Mouse (Mus musculus) CH12.LX (cell line): ENCODE results near the gene Fam166a. TPM values are rescaled to one million over a fixed set of nuclear protein-coding genes. Genes with fewer than 3 reads are reported as not detected.

ENCODE experiments used
- DNase-seq: peaks from one replicate; pipeline ENCODE4 v3.0.0-alpha.2; 2013; ENCODE audit errors: extremely low read depth
- H3K27ac ChIP-seq: 2 replicates; pipeline ENCODE4 v1.5.1; 2012; ENCODE audit warnings: low read depth, mild to moderate bottlenecking, control low read depth, moderate library complexity; ENCODE audit not compliant: insufficient read depth
- H3K27me3 ChIP-seq: replicated peaks from 2 replicates; pipeline ENCODE3; 2012; ENCODE audit warnings: inconsistent platforms
- H3K36me3 ChIP-seq, 2 experiments: replicated peaks in 1 of 2; 2 replicates each; pipeline versions ENCODE3 to v1.6.1; 2012; ENCODE audit warnings: inconsistent platforms in 1 of 2, low read length in 1 of 2, mild to moderate bottlenecking in 1 of 2, mixed read lengths in 1 of 2, moderate library complexity in 1 of 2; ENCODE audit not compliant: control insufficient read depth in 1 of 2, insufficient read depth in 1 of 2
- H3K4me1 ChIP-seq, 2 experiments: 2 replicates each; pipeline ENCODE4 v1.6.1; 2012; ENCODE audit warnings: inconsistent platforms in 1 of 2, moderate library complexity in 1 of 2; ENCODE audit not compliant: insufficient read depth in 2 of 2, control insufficient read depth in 1 of 2
- H3K4me2 ChIP-seq: 2 replicates; pipeline ENCODE4 v1.6.1; 2012; ENCODE audit warnings: low read depth, mild to moderate bottlenecking, control low read depth; ENCODE audit not compliant: poor library complexity, insufficient read depth, severe bottlenecking
- H3K4me3 ChIP-seq, 3 experiments: fragments of 150-350 bp in 1 of 3; sonication (generic) in 1 of 3; replicated peaks in 1 of 3; 2 replicates each; pipeline versions ENCODE3 to v1.5.1; 2011 to 2012; ENCODE audit warnings: low read depth in 2 of 3, low read length in 2 of 3, mild to moderate bottlenecking in 2 of 3, moderate library complexity in 2 of 3, control low read depth in 1 of 3, improper control_type of control experiment in 1 of 3, inconsistent platforms in 1 of 3, mixed read lengths in 1 of 3; ENCODE audit not compliant: poor library complexity in 1 of 3
- H3K79me2 ChIP-seq: replicated peaks from 2 replicates; pipeline ENCODE4 v1.6.1; 2012; ENCODE audit warnings: mild to moderate bottlenecking, moderate library complexity; ENCODE audit not compliant: control insufficient read depth, poor library complexity, insufficient read depth, severe bottlenecking; ENCODE audit errors: extremely low read depth
- H3K9ac ChIP-seq: 2 replicates; pipeline ENCODE4 v1.6.1; 2012; ENCODE audit warnings: low read depth, mild to moderate bottlenecking, control low read depth, moderate library complexity; ENCODE audit not compliant: insufficient read depth
- H3K9me3 ChIP-seq: replicated peaks from 2 replicates; pipeline ENCODE3; 2012; ENCODE audit warnings: low read length, inconsistent platforms, mixed read lengths
- BHLHE40 ChIP-seq: IDR thresholded peaks from 2 replicates; pipeline ENCODE4 v1.6.1; 2011; ENCODE audit warnings: mild to moderate bottlenecking, low read depth, low read length, improper control_type of control experiment
- CHD1 ChIP-seq: IDR thresholded peaks from 2 replicates; pipeline ENCODE4 v1.6.1; 2012; ENCODE audit warnings: low read depth, low read length, improper control_type of control experiment, inconsistent platforms
- CHD2 ChIP-seq: IDR thresholded peaks from 2 replicates; pipeline ENCODE4 v1.6.1; 2011; ENCODE audit warnings: low read length, improper control_type of control experiment
- CTCF ChIP-seq, 2 experiments: IDR thresholded peaks in 1 of 2; conservative IDR thresholded peaks in 1 of 2; 2 replicates each; pipeline ENCODE4 v1.5.1; 2011 to 2012; ENCODE audit warnings: low read depth in 2 of 2, low read length in 2 of 2, improper control_type of control experiment in 1 of 2, inconsistent platforms in 1 of 2, mild to moderate bottlenecking in 1 of 2, moderate library complexity in 1 of 2
- E2F4 ChIP-seq: IDR thresholded peaks from 2 replicates; pipeline ENCODE4 v1.6.1; 2011; ENCODE audit warnings: low read depth, low read length, improper control_type of control experiment; ENCODE audit not compliant: insufficient replicate concordance
- ELF1 ChIP-seq: IDR thresholded peaks from 2 replicates; pipeline ENCODE4 v1.6.1; 2014; ENCODE audit warnings: low read depth, mild to moderate bottlenecking, inconsistent platforms, low read length, improper control_type of control experiment
- EP300 ChIP-seq: IDR thresholded peaks from 2 replicates; pipeline ENCODE4 v1.6.1; 2011; ENCODE audit warnings: low read length, improper control_type of control experiment
- ETS1 ChIP-seq: conservative IDR thresholded peaks from 2 replicates; pipeline ENCODE4 v1.6.1; 2012; ENCODE audit warnings: low read depth, mild to moderate bottlenecking, inconsistent platforms, low read length, improper control_type of control experiment, moderate library complexity
- GABPA ChIP-seq: IDR thresholded peaks from 2 replicates; pipeline ENCODE4 v1.6.1; 2012; ENCODE audit warnings: low read depth, low read length, improper control_type of control experiment, inconsistent platforms; ENCODE audit not compliant: insufficient replicate concordance
- IRF4 ChIP-seq: IDR thresholded peaks from 2 replicates; pipeline ENCODE4 v1.6.1; 2014; ENCODE audit warnings: low read depth, mild to moderate bottlenecking, inconsistent platforms, low read length, improper control_type of control experiment
- JUND ChIP-seq: conservative IDR thresholded peaks from 2 replicates; pipeline ENCODE4 v1.6.1; 2011; ENCODE audit warnings: low read depth, low read length, improper control_type of control experiment
- MAFK ChIP-seq: IDR thresholded peaks from 2 replicates; pipeline ENCODE4 v1.6.1; 2011; ENCODE audit warnings: low read length, improper control_type of control experiment; ENCODE audit not compliant: insufficient replicate concordance
- MAZ ChIP-seq: IDR thresholded peaks from 2 replicates; pipeline ENCODE4 v1.6.1; 2012; ENCODE audit warnings: low read depth, mild to moderate bottlenecking, inconsistent platforms, low read length, improper control_type of control experiment, moderate library complexity
- MYC ChIP-seq: IDR thresholded peaks from 2 replicates; pipeline ENCODE4 v1.6.1; 2011; ENCODE audit warnings: low read depth, mild to moderate bottlenecking, improper control_type of control experiment, low read length
- SIN3A ChIP-seq: IDR thresholded peaks from 2 replicates; pipeline ENCODE4 v1.6.1; 2012; ENCODE audit warnings: low read length, improper control_type of control experiment, inconsistent platforms
- TCF12 ChIP-seq: IDR thresholded peaks from 2 replicates; pipeline ENCODE4 v1.6.1; 2014; ENCODE audit warnings: low read depth, mild to moderate bottlenecking, inconsistent platforms, low read length, improper control_type of control experiment
- ZC3H11A ChIP-seq: IDR thresholded peaks from 2 replicates; pipeline ENCODE4 v1.6.1; 2012; ENCODE audit warnings: low read depth, mild to moderate bottlenecking, inconsistent platforms, low read length, improper control_type of control experiment
- ZMIZ1 ChIP-seq: IDR thresholded peaks from 2 replicates; pipeline ENCODE4 v1.6.1; 2012; ENCODE audit warnings: low read depth, mild to moderate bottlenecking, inconsistent platforms, low read length, improper control_type of control experiment
- dilution Hi-C: fragments of 300-500 bp; cut with MboI; formaldehyde crosslinking; loops from 2 replicates; pipeline ENCODE4 v1.14.3; 2020; ENCODE audit warnings: low sequenced_read_pairs; ENCODE audit not compliant: extremely low pct_unique_long_range_greater_than_20kb, extremely low pct_ligation_motif_present
- in situ Hi-C: fragments of 300-500 bp; cut with MboI; formaldehyde crosslinking; loops from 3 replicates; pipeline ENCODE4 v1.14.3; 2019; ENCODE audit warnings: low sequenced_read_pairs, low pct_ligation_motif_present, low pct_unique_long_range_greater_than_20kb, mixed read lengths
- polyA plus RNA-seq: library from polyadenylated mRNA; unstranded; fragments of >175 nt; gene quantifications from 2 replicates; pipeline ENCODE4 v1.2.1, GENCODE M21; 2012; ENCODE audit warnings: low read depth; ENCODE audit not compliant: insufficient read length
- total RNA-seq, 2 experiments: library from RNA; depleted of rRNA; stranded (reverse); fragments of 300-350 nt in 1 of 2; fragments of >200 nt in 1 of 2; gene quantifications; 2 replicates each; pipeline ENCODE4 v1.2.3; 2012 to 2014

The Fam166a gene
- total and polyA plus RNA-seq, 3 experiments = 0.38 to 23.4 TPM; not detected in 1

DNA sequence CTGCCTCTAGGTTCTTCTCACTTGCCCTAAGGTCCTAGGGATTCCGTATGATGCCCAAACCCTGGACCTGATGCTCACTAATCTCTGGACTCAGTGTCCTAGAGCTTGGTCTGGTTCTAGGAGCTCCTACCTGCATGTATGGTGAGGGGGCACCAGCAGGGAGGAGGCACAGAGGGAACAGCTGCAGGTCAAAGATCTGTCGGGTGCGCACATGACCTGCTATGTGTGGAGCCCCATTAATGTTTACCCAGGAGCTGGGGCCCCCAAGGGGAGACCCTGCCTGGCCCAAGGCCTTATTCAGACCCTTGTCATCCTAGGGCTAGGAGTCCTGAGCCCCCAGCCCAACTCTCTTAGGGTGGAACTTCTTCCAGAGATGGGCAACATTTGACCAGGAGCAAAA lies 15.5 kb downstream of the Fam166a start, which contains the start of gene Slc34a3:
Gene Slc34a3, minus strand, starts transcription at position 315 of the 400 bp plus-strand sequence.
- in situ Hi-C loops (no loop called here), dilution Hi-C loops (no loop called here)
- Histone ChIP-seq H3K4me1 (peaks cover 4 to 6% of the 10 kb centered on the region in 2 experiments), H3K4me3 (no peak within 1 kb of the TSS), H3K36me3 (no peaks in the 10 kb centered on the region), H3K27me3 (peaks cover 96% of the 10 kb centered on the region), H3K27ac (no peak within 1 kb of the TSS), H3K9ac (no peak within 1 kb of the TSS), H3K9me3 (no peaks in the 10 kb centered on the region), H3K4me2 (no peak within 1 kb of the TSS)
- DNase-seq = no peak
- TF ChIP-seq ZC3H11A (no peak), CTCF (conservative IDR thresholded peaks at IDR 0.05 in 1 of 2, IDR thresholded peaks at IDR 0.05 in 1 of 2; ENCODE audit: low read depth in 2 of 2, low read length in 2 of 2) (no peak), MAZ (no peak), IRF4 (no peak), ETS1 (no peak), MYC (no peak), SIN3A (no peak), GABPA (no peak), EP300 (no peak), BHLHE40 (no peak), CHD2 (no peak), E2F4 (no peak), CHD1 (no peak)
- TF ChIP-seq, all 38 proteins: peak for 0
- H3K79me2 ChIP-seq = no peaks in the 10 kb centered on the region

DNA sequence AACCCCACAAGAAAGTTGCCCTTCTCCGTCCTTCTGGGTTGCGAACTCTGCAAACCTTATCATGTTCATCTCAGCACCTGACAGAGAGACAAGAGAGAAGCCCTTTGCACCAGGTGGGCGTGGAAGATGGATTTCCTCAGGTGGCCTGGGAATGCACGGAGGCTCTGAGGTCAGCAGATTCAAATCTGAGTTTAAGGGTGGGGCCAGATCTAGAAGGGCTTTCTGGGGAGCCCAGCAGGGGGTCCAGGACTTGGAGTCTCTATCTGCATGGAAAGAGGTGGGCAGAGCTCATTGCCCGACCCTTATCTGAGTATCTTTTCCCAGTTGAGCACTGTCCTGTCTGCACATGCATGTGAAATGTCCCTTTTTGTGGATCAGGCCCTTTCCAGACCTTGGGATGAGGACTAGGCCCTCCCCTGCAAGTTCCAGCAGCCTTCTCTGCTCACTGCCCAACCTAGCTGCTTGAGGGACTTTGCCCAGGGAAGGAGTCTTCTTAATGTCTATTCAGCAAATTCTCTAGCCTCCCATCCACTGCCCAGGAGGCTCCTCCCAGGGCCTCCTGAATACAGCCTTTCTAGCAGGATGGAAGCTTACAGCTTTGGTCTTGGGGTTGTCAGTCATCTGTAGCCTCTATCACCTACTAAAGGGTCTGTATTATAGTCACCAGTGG lies 16.1 kb downstream of the Fam166a start:
- TF ChIP-seq ZMIZ1 = no peak
- TF ChIP-seq MAFK = no peak
- TF ChIP-seq TCF12 = no peak
- no peak for TF ChIP-seq JUND
- TF ChIP-seq CHD2 = no peak
- no peak for TF ChIP-seq BHLHE40
- TF ChIP-seq CTCF (conservative IDR thresholded peaks at IDR 0.05 in 1 of 2, IDR thresholded peaks at IDR 0.05 in 1 of 2; ENCODE audit: low read depth in 2 of 2, low read length in 2 of 2) = no peak
- no peak for TF ChIP-seq ELF1
- no peak for TF ChIP-seq CHD1
- TF ChIP-seq, all 38 proteins: peak for 0
- no peak overlapping the region for H3K9ac ChIP-seq
- no peaks in the 10 kb centered on the region for H3K79me2 ChIP-seq
- H3K27me3 ChIP-seq = peaks cover 96% of the 10 kb centered on the region
- in situ Hi-C loops = no loop called here
- no peak for DNase-seq
- no peaks in the 10 kb centered on the region for H3K36me3 ChIP-seq
- no peak overlapping the region for H3K27ac ChIP-seq
- no peak overlapping the region for H3K4me3 ChIP-seq
- no peaks in the 10 kb centered on the region for H3K9me3 ChIP-seq
- no peak overlapping the region for H3K4me2 ChIP-seq
- dilution Hi-C loops = no loop called here
- peaks cover 4 to 5% of the 10 kb centered on the region in 2 experiments; a peak in 3 of 4 replicates for H3K4me1 ChIP-seq
